Mouse (Mus musculus) MEL (cell line): ENCODE results near the gene Slc39a1. TPM values are rescaled to one million over a fixed set of nuclear protein-coding genes. Genes with fewer than 3 reads are reported as not detected.

Source experiments
- DNase-seq: peaks from one replicate; pipeline ENCODE4 v3.0.0; 2011; ENCODE audit warnings: low read depth, low spot score
- H3K27ac ChIP-seq: 2 replicates; pipeline ENCODE4 v1.5.1; 2012; ENCODE audit warnings: low read depth, mild to moderate bottlenecking, control low read depth, low read length, moderate library complexity; ENCODE audit not compliant: control insufficient read depth
- H3K27me3 ChIP-seq, 2 experiments: fragments of 150-350 bp in 1 of 2; sonication (generic) in 1 of 2; 2 replicates each; pipeline ENCODE4 v1.6.1; 2012; ENCODE audit warnings: low read length in 2 of 2, mild to moderate bottlenecking in 2 of 2, improper control_type of control experiment in 1 of 2, moderate library complexity in 1 of 2; ENCODE audit not compliant: insufficient read depth in 2 of 2, control insufficient read depth in 1 of 2
- H3K36me3 ChIP-seq, 2 experiments: 2 replicates each; pipeline ENCODE4 v1.6.1; 2012 to 2014; ENCODE audit warnings: low read length in 2 of 2, improper control_type of control experiment in 1 of 2, inconsistent platforms in 1 of 2, mild to moderate bottlenecking in 1 of 2; ENCODE audit not compliant: insufficient read depth in 2 of 2, control insufficient read depth in 1 of 2
- H3K4me1 ChIP-seq, 2 experiments: fragments of 150-350 bp in 1 of 2; sonication (generic) in 1 of 2; 2 replicates each; pipeline ENCODE4 v1.6.1; 2012; ENCODE audit warnings: low read length in 2 of 2, improper control_type of control experiment in 1 of 2, mild to moderate bottlenecking in 1 of 2; ENCODE audit not compliant: insufficient read depth in 2 of 2, control insufficient read depth in 1 of 2
- H3K4me3 ChIP-seq, 2 experiments: fragments of 150-350 bp in 1 of 2; sonication (generic) in 1 of 2; 2 replicates each; pipeline ENCODE4 v1.5.1; 2012; ENCODE audit warnings: low read depth in 2 of 2, low read length in 2 of 2, mild to moderate bottlenecking in 2 of 2, moderate library complexity in 2 of 2, control low read depth in 1 of 2, improper control_type of control experiment in 1 of 2; ENCODE audit not compliant: control insufficient read depth in 1 of 2, insufficient read depth in 1 of 2
- H3K79me2 ChIP-seq: 2 replicates; pipeline ENCODE4 v1.6.1; 2012; ENCODE audit warnings: mild to moderate bottlenecking, low read length, moderate library complexity; ENCODE audit not compliant: control insufficient read depth, poor library complexity, insufficient read depth
- H3K9ac ChIP-seq: 2 replicates; pipeline ENCODE4 v1.6.1; 2012; ENCODE audit warnings: low read depth, mild to moderate bottlenecking, control low read depth, low read length, moderate library complexity; ENCODE audit not compliant: control insufficient read depth, poor library complexity, severe bottlenecking
- H3K9me3 ChIP-seq: fragments of 150-350 bp; sonication (generic); replicated peaks from 2 replicates; pipeline ENCODE4 v1.6.1; 2012; ENCODE audit warnings: mild to moderate bottlenecking, low read length, improper control_type of control experiment, moderate library complexity; ENCODE audit not compliant: insufficient read depth
- BHLHE40 ChIP-seq: IDR thresholded peaks from 2 replicates; pipeline ENCODE4 v1.6.1; 2012; ENCODE audit warnings: low read depth, mild to moderate bottlenecking, inconsistent platforms, low read length, improper control_type of control experiment, borderline replicate concordance
- CHD1 ChIP-seq: IDR thresholded peaks from 2 replicates; pipeline ENCODE4 v1.6.1; 2012; ENCODE audit warnings: low read depth, mild to moderate bottlenecking, inconsistent platforms, low read length, improper control_type of control experiment
- CHD2 ChIP-seq: IDR thresholded peaks from 2 replicates; pipeline ENCODE4 v1.6.1; 2011; ENCODE audit warnings: low read length, improper control_type of control experiment
- E2F4 ChIP-seq: IDR thresholded peaks from 2 replicates; pipeline ENCODE4 v1.6.1; 2011; ENCODE audit warnings: low read depth, low read length, improper control_type of control experiment, borderline replicate concordance
- ELF1 ChIP-seq: IDR thresholded peaks from 2 replicates; pipeline ENCODE4 v1.6.1; 2014; ENCODE audit warnings: low read depth, mild to moderate bottlenecking, inconsistent platforms, low read length, improper control_type of control experiment, moderate library complexity
- EP300 ChIP-seq, 2 experiments: IDR thresholded peaks; 2 replicates each; pipeline ENCODE4 v1.6.1; 2011; ENCODE audit warnings: improper control_type of control experiment in 2 of 2, low read length in 2 of 2, low read depth in 1 of 2, mild to moderate bottlenecking in 1 of 2
- GABPA ChIP-seq: IDR thresholded peaks from 2 replicates; pipeline ENCODE4 v1.6.1; 2012; ENCODE audit warnings: low read depth, mild to moderate bottlenecking, inconsistent platforms, low read length, improper control_type of control experiment, moderate library complexity
- HCFC1 ChIP-seq: IDR thresholded peaks from 2 replicates; pipeline ENCODE4 v1.6.1; 2012; ENCODE audit warnings: low read depth, mild to moderate bottlenecking, inconsistent platforms, low read length, improper control_type of control experiment, moderate library complexity
- MAX ChIP-seq: IDR thresholded peaks from 2 replicates; pipeline ENCODE4 v1.6.1; 2011; ENCODE audit warnings: low read length, improper control_type of control experiment
- MAZ ChIP-seq: IDR thresholded peaks from 2 replicates; pipeline ENCODE4 v1.6.1; 2012; ENCODE audit warnings: low read depth, mild to moderate bottlenecking, inconsistent platforms, low read length, improper control_type of control experiment
- MYB ChIP-seq: IDR thresholded peaks from 2 replicates; pipeline ENCODE4 v1.6.1; 2011; ENCODE audit warnings: mild to moderate bottlenecking, low read depth, low read length, improper control_type of control experiment
- MYC ChIP-seq: IDR thresholded peaks from 2 replicates; pipeline ENCODE4 v1.6.1; 2011; ENCODE audit warnings: low read depth, mild to moderate bottlenecking, low read length, improper control_type of control experiment, moderate library complexity
- NELFE ChIP-seq: IDR thresholded peaks from 2 replicates; pipeline ENCODE4 v1.6.1; 2011; ENCODE audit warnings: low read depth, low read length, improper control_type of control experiment
- POLR2A ChIP-seq, 2 experiments: IDR thresholded peaks; 2 replicates each; pipeline ENCODE4 v1.6.1; 2011 to 2012; ENCODE audit warnings: low read length in 2 of 2, mild to moderate bottlenecking in 2 of 2, control low read depth in 1 of 2, improper control_type of control experiment in 1 of 2, low read depth in 1 of 2, moderate library complexity in 1 of 2; ENCODE audit not compliant: control insufficient read depth in 1 of 2, insufficient read depth in 1 of 2, poor library complexity in 1 of 2
- POLR2AphosphoS5 ChIP-seq: IDR thresholded peaks from 2 replicates; pipeline ENCODE4 v1.6.1; 2012; ENCODE audit warnings: low read depth, borderline replicate concordance, mild to moderate bottlenecking, inconsistent platforms, low read length, moderate library complexity, mixed read lengths
- RCOR1 ChIP-seq: IDR thresholded peaks from 2 replicates; pipeline ENCODE4 v1.6.1; 2012; ENCODE audit warnings: low read depth, mild to moderate bottlenecking, inconsistent platforms, low read length, improper control_type of control experiment
- SIN3A ChIP-seq: IDR thresholded peaks from 2 replicates; pipeline ENCODE4 v1.6.1; 2012; ENCODE audit warnings: low read length, improper control_type of control experiment, inconsistent platforms
- SMC3 ChIP-seq: IDR thresholded peaks from 2 replicates; pipeline ENCODE4 v1.6.1; 2011; ENCODE audit warnings: low read depth, low read length, improper control_type of control experiment
- TAL1 ChIP-seq: IDR thresholded peaks from 2 replicates; pipeline ENCODE4 v1.6.1; 2012; ENCODE audit warnings: mild to moderate bottlenecking, inconsistent platforms, low read length, moderate library complexity, mixed read lengths
- UBTF ChIP-seq: IDR thresholded peaks from 2 replicates; pipeline ENCODE4 v1.6.1; 2012; ENCODE audit warnings: low read depth, mild to moderate bottlenecking, inconsistent platforms, low read length, improper control_type of control experiment, moderate library complexity, borderline replicate concordance; ENCODE audit not compliant: insufficient read depth
- ZKSCAN1 ChIP-seq: IDR thresholded peaks from 2 replicates; pipeline ENCODE4 v1.6.1; 2012; ENCODE audit warnings: low read depth, mild to moderate bottlenecking, inconsistent platforms, low read length, improper control_type of control experiment, moderate library complexity
- ZNF384 ChIP-seq: IDR thresholded peaks from 2 replicates; pipeline ENCODE4 v1.6.1; 2012; ENCODE audit warnings: low read depth, mild to moderate bottlenecking, inconsistent platforms, low read length, improper control_type of control experiment
- polyA plus RNA-seq, 2 experiments: library from polyadenylated mRNA; stranded (reverse) in 1 of 2; unstranded in 1 of 2; fragments of >175 nt in 1 of 2; fragments of >200 nt in 1 of 2; gene quantifications; 2 replicates each; pipeline versions ENCODE4 v1.2.1 to v1.2.4; 2012; ENCODE audit warnings: low replicate concordance in 2 of 2, low read depth in 1 of 2; ENCODE audit not compliant: insufficient read length in 2 of 2, insufficient read depth in 1 of 2, missing spikeins in 1 of 2
- total RNA-seq: library from RNA; depleted of rRNA; stranded (reverse); fragments of 300-350 nt; gene quantifications from 2 replicates; pipeline ENCODE4 v1.2.3, GENCODE M21; 2012

Slc39a1 gene
- total and polyA plus RNA-seq, 3 experiments, result 58.5 to 80.5 (median 61.7) TPM

DNA sequence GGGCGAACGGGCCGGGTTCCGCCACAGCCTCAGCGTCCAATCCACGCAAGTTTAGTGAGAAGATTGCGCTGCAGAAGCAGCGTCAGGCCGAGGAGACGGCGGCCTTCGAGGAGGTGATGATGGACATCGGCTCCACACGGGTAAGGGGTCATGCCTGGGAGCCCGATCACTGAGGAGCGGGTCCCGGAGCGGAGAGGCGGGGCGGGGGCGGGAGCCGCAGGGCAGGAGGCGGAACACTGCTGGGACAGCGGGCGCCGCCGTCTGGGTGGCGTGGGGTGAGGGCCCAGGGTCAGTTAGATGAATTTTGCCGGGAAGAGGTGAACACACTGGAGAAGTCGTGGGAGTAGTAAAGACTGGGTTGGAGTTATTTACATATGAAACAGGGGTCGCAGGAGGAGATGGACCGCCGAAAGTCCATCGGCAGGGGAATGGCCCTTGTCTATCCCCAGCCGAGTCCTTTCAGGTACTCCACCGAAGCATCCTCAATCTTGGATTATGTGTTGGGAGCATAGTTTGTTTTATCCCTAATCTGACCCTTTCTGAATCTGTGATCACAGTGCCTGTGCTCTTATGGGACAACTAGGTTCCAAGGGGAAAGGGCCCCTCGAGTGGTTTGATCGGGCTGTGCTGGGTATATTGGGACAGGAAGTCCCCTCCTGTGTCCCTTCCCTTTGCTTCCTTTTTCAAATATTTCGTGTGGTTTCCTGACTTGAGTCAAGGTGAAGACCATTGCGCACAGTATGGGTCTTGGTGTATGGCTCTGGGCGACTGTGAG is 6.6 kb downstream of the Slc39a1 start (continued):
- TF ChIP-seq HCFC1, result peak; percentile 65
- TF ChIP-seq GABPA, result no peak
- TF ChIP-seq POLR2AphosphoS5, result no peak
- TF ChIP-seq E2F4, result 0 out of 2 replicates have a peak, but pooled peaks have one; percentile 38
- TF ChIP-seq ZNF384, result no peak
- peak; percentile 28; the same call in 1 of the 2 replicates for TF ChIP-seq ELF1
- peak; percentile 21; the same call in 1 of the 2 replicates for TF ChIP-seq NELFE
- TF ChIP-seq SMC3, result no peak
- peak; percentile 84; the same call in 1 of the 2 replicates for TF ChIP-seq CHD1

DNA sequence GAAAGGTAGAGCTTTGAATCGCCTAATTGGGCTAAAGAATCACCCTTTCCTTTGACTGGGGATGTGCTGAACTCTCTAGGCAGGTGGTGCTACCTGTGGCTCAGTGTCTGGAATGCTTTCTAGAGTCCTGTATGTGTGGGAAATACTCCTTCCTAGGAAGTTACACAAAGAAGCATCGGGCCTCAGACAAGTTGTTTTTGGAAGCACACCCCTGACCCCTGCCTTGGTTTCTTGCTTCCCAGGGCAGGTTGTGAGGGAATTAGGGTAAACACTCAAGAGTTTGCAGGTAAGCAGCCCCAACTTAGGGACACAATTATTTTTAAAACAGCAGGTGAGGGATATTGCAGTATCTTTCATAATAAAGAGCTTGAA is 7.2 kb downstream of the Slc39a1 start:
- TF ChIP-seq TAL1 (no peak), BHLHE40 (no peak), POLR2A (IDR thresholded peaks at IDR 0.05; ENCODE audit: control insufficient read depth in 1 of 2, insufficient read depth in 1 of 2, low read depth in 1 of 2, low read length in 2 of 2, poor library complexity in 1 of 2) (no peak), CHD2 (no peak)
- DNase-seq, result no peak
- H3K27ac ChIP-seq, result no peak overlapping the region; the same call in 1 of the 2 replicates

DNA sequence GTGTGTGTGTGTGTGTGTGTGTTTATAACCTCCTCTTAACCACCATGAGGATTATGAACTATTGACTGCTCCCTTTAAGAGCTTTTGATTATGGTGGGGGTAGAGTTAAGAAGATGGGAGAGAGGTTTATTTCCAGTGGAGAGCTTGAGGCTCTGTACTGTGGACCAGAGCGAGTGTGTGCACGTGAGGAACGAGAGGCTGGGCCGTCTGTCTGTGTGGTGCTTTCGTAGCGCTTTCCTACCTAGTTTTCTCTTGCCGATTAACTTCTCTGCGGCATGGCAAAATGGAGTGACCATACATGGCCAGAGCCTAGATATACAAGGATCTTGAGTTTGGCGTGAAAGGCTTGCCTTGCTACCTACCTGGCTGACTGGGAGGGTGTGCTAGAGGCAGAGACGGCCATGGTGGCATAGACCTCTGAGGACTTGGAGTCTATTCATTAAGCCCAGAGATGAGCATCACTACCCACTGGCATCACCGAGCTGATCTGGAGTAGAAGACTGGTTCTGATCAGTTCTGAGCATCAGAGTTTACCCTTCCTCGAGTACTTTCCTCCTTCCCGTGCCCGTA is 7.9 kb downstream of the Slc39a1 start:
- TF ChIP-seq UBTF (no peak), MAX (no peak), ZKSCAN1 (no peak), ZNF384 (no peak), ELF1 (no peak), CHD2 (no peak), SIN3A (no peak), EP300 (IDR thresholded peaks at IDR 0.05; ENCODE audit: low read depth in 1 of 2, low read length in 2 of 2) (no peak), MYB (no peak), RCOR1 (no peak), MYC (no peak), POLR2AphosphoS5 (no peak), MAZ (no peak), GABPA (no peak)
- TF ChIP-seq, all 39 proteins: peak for 0
- Histone ChIP-seq H3K79me2 (peaks cover 22% of the 10 kb centered on the region), H3K4me3 (no peak overlapping the region), H3K9ac (no peak overlapping the region), H3K27ac (no peak overlapping the region), H3K27me3 (no peaks in the 10 kb centered on the region), H3K36me3 (peaks cover 5 to 11% of the 10 kb centered on the region in 2 experiments), H3K4me1 (peaks cover 3 to 5% of the 10 kb centered on the region in 2 experiments; a peak in 3 of 4 replicates), H3K9me3 (no peaks in the 10 kb centered on the region)
- DNase-seq, result no peak

More for the DNA sequence above, 7.2 kb downstream of the Slc39a1 start:
- peaks cover 3 to 5% of the 10 kb centered on the region in 2 experiments; a peak in 3 of 4 replicates for H3K4me1 ChIP-seq
- H3K79me2 ChIP-seq, result peaks cover 22% of the 10 kb centered on the region
- H3K27me3 ChIP-seq, result no peaks in the 10 kb centered on the region
- H3K36me3 ChIP-seq, result peaks cover 5 to 9% of the 10 kb centered on the region in 2 experiments
- H3K4me3 ChIP-seq, result peak overlapping the region; percentile 82 to 99
- no peaks in the 10 kb centered on the region for H3K9me3 ChIP-seq
- peak overlapping the region; percentile 81 for H3K9ac ChIP-seq
